Mouse (Mus musculus): ENCODE results near the gene Pign. TPM values are rescaled to one million over a fixed set of nuclear protein-coding genes. Genes with fewer than 3 reads are reported as not detected.

Gene Pign
- polyA plus RNA-seq, 1 experiment from 2014 or later, result 14.4 TPM

DNA sequence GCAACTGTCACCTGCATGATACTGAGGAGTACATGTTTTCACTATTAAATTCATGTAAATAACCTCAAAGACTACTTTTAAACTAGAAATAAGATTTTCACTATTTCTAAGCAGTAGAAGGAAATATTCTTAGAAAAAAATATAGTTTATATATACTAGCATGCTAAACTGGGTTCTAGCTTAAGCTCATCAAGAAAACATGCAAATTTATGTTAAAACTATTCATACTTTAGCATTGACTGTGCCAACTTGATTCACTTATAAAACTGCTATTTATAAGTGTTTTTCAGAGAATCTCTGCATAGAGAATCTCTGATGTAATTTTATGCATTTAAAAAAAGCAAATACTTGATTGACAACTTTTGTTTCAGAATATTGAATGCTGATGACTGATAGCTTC, 113.3 kb downstream of the Pign start:
- no peaks in the 10 kb centered on the region for H3K36me3 ChIP-seq (ENCODE audit: control insufficient read depth, insufficient read depth, low read length)
- no peak overlapping the region for H3K4me2 ChIP-seq (ENCODE audit: low read depth)
- no peak overlapping the region for H3K27ac ChIP-seq (ENCODE audit: low read depth, low read length)
- H3K9ac ChIP-seq (ENCODE audit: low read length), result no peak overlapping the region
- no peak for DNase-seq (ENCODE audit: low spot score)
- no peaks in the 10 kb centered on the region for H3K4me1 ChIP-seq (ENCODE audit: control insufficient read depth, insufficient read depth, low read length)
- no peak overlapping the region for H3K4me3 ChIP-seq (ENCODE audit: low read depth, low read length)
- H3K9me3 ChIP-seq (ENCODE audit: control insufficient read depth, low read length), result no peaks in the 10 kb centered on the region
- no peaks in the 10 kb centered on the region for H3K27me3 ChIP-seq (ENCODE audit: control insufficient read depth, insufficient read depth, low read length)
- ATAC-seq (ENCODE audit: insufficient read depth, low FRiP score, low TSS enrichment), result no peak

DNA sequence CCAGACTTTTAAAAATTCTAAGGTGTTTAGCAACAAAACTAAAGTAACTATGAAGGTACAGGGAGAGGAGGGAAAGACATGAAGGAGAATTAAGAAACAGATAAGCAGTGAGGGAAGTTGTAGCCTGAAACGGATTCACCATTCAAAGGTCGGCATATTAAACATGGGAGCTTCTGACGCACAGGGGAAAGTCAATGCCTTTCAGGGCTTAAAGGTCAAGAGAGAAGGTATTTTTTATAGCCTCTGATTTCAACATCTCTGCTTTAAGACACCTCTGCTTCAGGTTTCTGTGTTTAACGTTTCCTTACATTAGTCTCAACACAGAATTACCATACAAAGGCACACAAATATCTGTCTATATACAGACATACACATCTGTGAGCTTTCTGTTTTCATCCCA, 113.8 kb downstream of the Pign start:
- Histone ChIP-seq H3K4me3 (ENCODE audit: low read depth, low read length) (no peak overlapping the region), H3K4me1 (ENCODE audit: control insufficient read depth, insufficient read depth, low read length) (no peaks in the 10 kb centered on the region), H3K4me2 (ENCODE audit: low read depth) (no peak overlapping the region), H3K9me3 (ENCODE audit: control insufficient read depth, low read length) (no peaks in the 10 kb centered on the region), H3K27me3 (ENCODE audit: control insufficient read depth, insufficient read depth, low read length) (no peaks in the 10 kb centered on the region), H3K36me3 (ENCODE audit: control insufficient read depth, insufficient read depth, low read length) (no peaks in the 10 kb centered on the region), H3K27ac (ENCODE audit: low read depth, low read length) (no peak overlapping the region), H3K9ac (ENCODE audit: low read length) (no peak overlapping the region)
- WGBS, result 93% methylated on average over 4 of the region's 4 CpGs
- DNase-seq (ENCODE audit: low spot score), result no peak
- no peak for ATAC-seq (ENCODE audit: insufficient read depth, low FRiP score, low TSS enrichment)

DNA sequence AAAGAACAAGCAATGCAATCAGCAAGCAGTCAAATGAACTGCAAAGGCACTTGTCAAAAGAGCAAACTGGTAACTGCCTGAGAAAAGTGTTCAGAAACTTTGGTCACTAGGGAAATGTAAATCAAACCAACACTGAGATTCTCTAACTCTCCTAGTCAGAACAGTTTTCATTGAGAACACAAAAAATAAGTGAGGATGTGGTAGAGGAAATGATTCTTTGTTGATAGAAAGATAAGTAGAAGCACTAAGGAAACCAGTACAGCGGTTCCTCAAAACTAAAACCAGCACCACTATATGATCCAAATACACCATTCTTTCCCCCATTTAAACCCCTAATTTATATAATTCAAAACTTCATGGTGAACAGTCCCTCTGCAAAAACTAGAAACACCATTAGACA, 120.4 kb downstream of the Pign start:
- Histone ChIP-seq H3K9me3 (ENCODE audit: control insufficient read depth, low read length) (0 out of 2 replicates have a peak, but pooled peaks cover 2% of the 10 kb centered on the region), H3K9ac (ENCODE audit: low read length) (no peak overlapping the region), H3K4me1 (ENCODE audit: control insufficient read depth, insufficient read depth, low read length) (no peaks in the 10 kb centered on the region), H3K4me3 (ENCODE audit: low read depth, low read length) (no peak overlapping the region), H3K4me2 (ENCODE audit: low read depth) (no peak overlapping the region), H3K27ac (ENCODE audit: low read depth, low read length) (no peak overlapping the region), H3K27me3 (ENCODE audit: control insufficient read depth, insufficient read depth, low read length) (no peaks in the 10 kb centered on the region), H3K36me3 (ENCODE audit: control insufficient read depth, insufficient read depth, low read length) (no peaks in the 10 kb centered on the region; the same call in 1 of the 2 replicates)
- 97% methylated on average over 1 of the region's 1 CpGs for WGBS
- DNase-seq (ENCODE audit: low spot score) (no peak), ATAC-seq (ENCODE audit: insufficient read depth, low FRiP score, low TSS enrichment) (no peak)

DNA sequence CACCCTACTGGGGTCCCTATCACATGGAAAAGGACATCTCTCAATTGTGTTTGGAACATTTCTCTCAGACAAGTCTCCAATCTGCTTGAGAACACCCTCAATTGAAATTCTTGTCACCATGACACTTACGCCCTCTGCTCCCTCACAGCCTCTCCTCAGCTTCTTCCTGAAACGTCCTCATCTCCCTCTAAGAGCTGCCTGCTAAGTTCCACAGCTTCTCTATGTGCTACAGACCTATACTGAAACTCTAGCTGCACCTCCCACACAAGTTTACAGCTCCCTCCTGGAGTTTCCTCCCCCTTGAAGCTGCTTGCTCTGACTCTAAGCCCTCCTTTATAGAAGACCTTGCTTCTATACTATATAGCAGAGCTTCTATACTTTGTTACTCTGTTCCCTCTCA, 139.7 kb downstream of the Pign start:
- no peaks in the 10 kb centered on the region for H3K27me3 ChIP-seq (ENCODE audit: control insufficient read depth, insufficient read depth, low read length)
- ATAC-seq (ENCODE audit: insufficient read depth, low FRiP score, low TSS enrichment) (no peak), DNase-seq (ENCODE audit: low spot score) (no peak)
- no peak overlapping the region for H3K27ac ChIP-seq (ENCODE audit: low read depth, low read length)
- H3K4me1 ChIP-seq (ENCODE audit: control insufficient read depth, insufficient read depth, low read length), result no peaks in the 10 kb centered on the region
- H3K36me3 ChIP-seq (ENCODE audit: control insufficient read depth, insufficient read depth, low read length), result no peaks in the 10 kb centered on the region
- H3K9ac ChIP-seq (ENCODE audit: low read length), result no peak overlapping the region
- H3K9me3 ChIP-seq (ENCODE audit: control insufficient read depth, low read length), result no peaks in the 10 kb centered on the region
- no peak overlapping the region for H3K4me3 ChIP-seq (ENCODE audit: low read depth, low read length)
- 48% methylated on average over 2 of the region's 2 CpGs for WGBS
- no peak overlapping the region for H3K4me2 ChIP-seq (ENCODE audit: low read depth)

DNA sequence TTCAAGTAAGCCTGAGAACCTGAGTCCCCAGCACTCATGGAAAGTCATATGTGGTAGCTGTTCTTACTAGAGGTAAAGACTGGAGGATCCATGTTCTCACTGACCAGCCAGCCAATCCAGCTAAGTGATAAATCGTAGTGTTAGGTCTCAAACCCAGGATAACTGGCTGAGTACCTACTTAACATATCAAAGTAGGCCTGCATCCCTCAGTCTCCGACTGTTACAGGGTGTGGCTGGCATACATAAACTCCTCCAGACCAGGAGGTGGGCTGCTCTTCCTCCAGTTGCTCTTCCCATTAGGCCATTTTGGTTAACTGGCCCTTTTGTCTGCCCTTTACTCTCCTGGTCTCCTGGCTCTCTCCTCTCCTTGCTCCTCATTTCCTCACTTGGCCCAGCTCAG, 141.2 kb downstream of the Pign start:
- DNase-seq (ENCODE audit: low spot score), result no peak

DNA sequence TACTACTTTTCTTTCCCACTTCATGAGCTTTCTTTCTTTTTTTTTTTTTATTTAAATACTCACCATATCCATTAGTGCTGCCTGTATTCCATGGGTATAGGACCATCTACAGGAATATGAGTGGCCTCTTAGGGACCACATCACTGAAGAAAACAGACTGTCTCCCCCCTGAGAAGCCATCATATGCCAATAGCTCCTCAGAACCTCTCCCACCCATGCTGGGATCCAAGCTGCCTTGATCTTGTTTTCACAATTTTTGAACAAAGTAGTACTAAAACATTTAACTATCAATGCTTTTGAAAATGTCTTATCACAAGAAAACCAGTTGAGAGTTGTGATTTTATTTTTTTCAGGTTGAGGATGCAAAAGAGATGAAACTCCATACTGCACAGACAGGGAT, 145.4 kb downstream of the Pign start:
- H3K4me3 ChIP-seq (ENCODE audit: low read depth, low read length), result no peak overlapping the region
- H3K27ac ChIP-seq (ENCODE audit: low read depth, low read length), result no peak overlapping the region
- no peak for ATAC-seq (ENCODE audit: insufficient read depth, low FRiP score, low TSS enrichment)
- H3K9me3 ChIP-seq (ENCODE audit: control insufficient read depth, low read length), result no peaks in the 10 kb centered on the region
- H3K4me1 ChIP-seq (ENCODE audit: control insufficient read depth, insufficient read depth, low read length), result no peaks in the 10 kb centered on the region
- H3K9ac ChIP-seq (ENCODE audit: low read length), result no peak overlapping the region
- H3K36me3 ChIP-seq (ENCODE audit: control insufficient read depth, insufficient read depth, low read length), result no peaks in the 10 kb centered on the region
- no peak for DNase-seq (ENCODE audit: low spot score)
- no peaks in the 10 kb centered on the region for H3K27me3 ChIP-seq (ENCODE audit: control insufficient read depth, insufficient read depth, low read length)
- H3K4me2 ChIP-seq (ENCODE audit: low read depth), result no peak overlapping the region

More for the DNA sequence above, 141.2 kb downstream of the Pign start:
- no peak for ATAC-seq (ENCODE audit: insufficient read depth, low FRiP score, low TSS enrichment)
- 71% methylated on average over 2 of the region's 2 CpGs for WGBS
- no peak overlapping the region for H3K4me2 ChIP-seq (ENCODE audit: low read depth)
- no peak overlapping the region for H3K27ac ChIP-seq (ENCODE audit: low read depth, low read length)
- H3K27me3 ChIP-seq (ENCODE audit: control insufficient read depth, insufficient read depth, low read length), result no peaks in the 10 kb centered on the region
- no peak overlapping the region for H3K4me3 ChIP-seq (ENCODE audit: low read depth, low read length)
- H3K9me3 ChIP-seq (ENCODE audit: control insufficient read depth, low read length), result no peaks in the 10 kb centered on the region
- no peaks in the 10 kb centered on the region for H3K4me1 ChIP-seq (ENCODE audit: control insufficient read depth, insufficient read depth, low read length)
- no peaks in the 10 kb centered on the region for H3K36me3 ChIP-seq (ENCODE audit: control insufficient read depth, insufficient read depth, low read length)
- H3K9ac ChIP-seq (ENCODE audit: low read length), result no peak overlapping the region

DNA sequence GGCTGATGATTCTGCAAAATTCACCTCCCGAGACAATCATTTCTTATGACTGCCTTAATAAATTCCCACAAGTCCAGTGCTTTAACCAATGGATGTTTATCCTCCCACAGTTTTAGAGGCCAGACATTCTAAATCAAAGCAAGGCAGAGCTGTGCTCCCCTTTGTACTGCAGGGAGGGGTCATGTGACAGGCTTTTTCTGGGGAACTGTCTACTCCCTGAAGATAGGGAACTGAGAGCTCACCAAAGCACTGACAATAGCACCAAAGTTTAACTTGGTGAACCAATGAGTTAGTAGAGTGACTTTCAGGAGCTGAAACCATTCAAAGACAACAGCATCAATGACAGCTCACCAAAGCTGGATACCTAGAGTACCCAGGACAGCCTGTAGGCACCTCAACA, 156.4 kb downstream of the Pign start:
- WGBS, result 85% methylated on average over 1 of the region's 1 CpGs
- Histone ChIP-seq H3K27me3 (ENCODE audit: control insufficient read depth, insufficient read depth, low read length) (no peaks in the 10 kb centered on the region), H3K27ac (ENCODE audit: low read depth, low read length) (no peak overlapping the region), H3K4me3 (ENCODE audit: low read depth, low read length) (no peak overlapping the region), H3K36me3 (ENCODE audit: control insufficient read depth, insufficient read depth, low read length) (no peaks in the 10 kb centered on the region), H3K9me3 (ENCODE audit: control insufficient read depth, low read length) (no peaks in the 10 kb centered on the region), H3K9ac (ENCODE audit: low read length) (no peak overlapping the region), H3K4me2 (ENCODE audit: low read depth) (no peak overlapping the region), H3K4me1 (ENCODE audit: control insufficient read depth, insufficient read depth, low read length) (no peaks in the 10 kb centered on the region)
- ATAC-seq (ENCODE audit: insufficient read depth, low FRiP score, low TSS enrichment), result no peak
- no peak for DNase-seq (ENCODE audit: low spot score)

DNA sequence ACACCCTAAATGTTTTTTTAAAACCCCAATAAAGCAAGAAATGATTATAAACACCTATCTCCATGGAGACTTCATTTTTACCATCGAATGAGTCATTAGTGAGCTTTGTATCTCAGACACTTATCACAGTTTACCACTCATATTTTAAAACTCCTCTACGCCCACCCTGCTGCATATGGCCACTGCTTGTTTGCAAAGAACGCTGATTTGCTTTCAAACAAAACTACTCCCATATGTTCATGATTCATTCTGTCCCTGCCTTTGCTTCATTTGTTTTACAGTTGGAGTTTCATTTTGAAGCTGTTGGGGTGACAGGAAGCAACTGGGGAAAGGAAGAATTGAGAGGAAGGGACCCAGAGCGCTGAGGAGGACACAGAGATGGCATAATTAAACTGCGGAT, 170.9 kb downstream of the Pign start:
- H3K4me1 ChIP-seq (ENCODE audit: control insufficient read depth, insufficient read depth, low read length), result no peaks in the 10 kb centered on the region
- H3K36me3 ChIP-seq (ENCODE audit: control insufficient read depth, insufficient read depth, low read length), result no peaks in the 10 kb centered on the region
- DNase-seq (ENCODE audit: low spot score) (no peak), ATAC-seq (ENCODE audit: insufficient read depth, low FRiP score, low TSS enrichment) (no peak)
- H3K27ac ChIP-seq (ENCODE audit: low read depth, low read length), result no peak overlapping the region
- H3K9ac ChIP-seq (ENCODE audit: low read length), result no peak overlapping the region
- no peak overlapping the region for H3K4me2 ChIP-seq (ENCODE audit: low read depth)
- H3K4me3 ChIP-seq (ENCODE audit: low read depth, low read length), result no peak overlapping the region
- WGBS, result 85% methylated on average over 5 of the region's 5 CpGs
- no peaks in the 10 kb centered on the region for H3K9me3 ChIP-seq (ENCODE audit: control insufficient read depth, low read length)
- no peaks in the 10 kb centered on the region for H3K27me3 ChIP-seq (ENCODE audit: control insufficient read depth, insufficient read depth, low read length)

DNA sequence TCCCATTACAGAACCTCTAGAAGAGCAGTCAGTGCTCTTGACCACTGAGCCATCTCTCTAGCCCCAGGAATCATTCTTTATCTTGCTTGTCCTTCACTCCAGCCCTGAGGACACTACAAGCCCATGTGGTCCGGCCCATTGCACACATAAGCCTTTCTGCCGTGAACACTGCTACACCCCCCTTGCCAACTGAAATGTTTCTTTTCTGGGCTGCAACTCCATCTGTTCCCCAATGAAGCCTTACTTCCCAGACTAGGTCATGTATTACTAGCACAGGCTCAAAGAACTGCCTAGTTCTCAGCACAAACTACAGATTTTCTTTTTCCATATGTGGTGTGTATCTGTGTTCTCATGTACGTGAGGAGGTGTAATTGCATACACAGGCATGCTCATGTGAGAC, 174.0 kb downstream of the Pign start:
- no peak overlapping the region for H3K27ac ChIP-seq (ENCODE audit: low read depth, low read length)
- H3K4me2 ChIP-seq (ENCODE audit: low read depth), result no peak overlapping the region
- no peaks in the 10 kb centered on the region for H3K9me3 ChIP-seq (ENCODE audit: control insufficient read depth, low read length)
- WGBS, result 84% methylated on average over 3 of the region's 3 CpGs
- no peaks in the 10 kb centered on the region for H3K27me3 ChIP-seq (ENCODE audit: control insufficient read depth, insufficient read depth, low read length)
- no peaks in the 10 kb centered on the region for H3K36me3 ChIP-seq (ENCODE audit: control insufficient read depth, insufficient read depth, low read length)
- H3K9ac ChIP-seq (ENCODE audit: low read length), result no peak overlapping the region
- ATAC-seq (ENCODE audit: insufficient read depth, low FRiP score, low TSS enrichment) (no peak), DNase-seq (ENCODE audit: low spot score) (no peak)
- no peak overlapping the region for H3K4me3 ChIP-seq (ENCODE audit: low read depth, low read length)
- no peaks in the 10 kb centered on the region for H3K4me1 ChIP-seq (ENCODE audit: control insufficient read depth, insufficient read depth, low read length)
